Mouse (Mus musculus) ovary, postnatal 10 days (tissue): ENCODE results near the gene Utp20.
"Not testable (repeated sequence)": the region's sequence is repeated elsewhere in the genome, so short reads cannot be mapped to it uniquely, and the experiment has no call there.

Experiments used
- DNase-seq: peaks from one replicate; pipeline ENCODE4 v3.0.0; 2022; ENCODE audit warnings: low spot score

Utp20 gene

DNA sequence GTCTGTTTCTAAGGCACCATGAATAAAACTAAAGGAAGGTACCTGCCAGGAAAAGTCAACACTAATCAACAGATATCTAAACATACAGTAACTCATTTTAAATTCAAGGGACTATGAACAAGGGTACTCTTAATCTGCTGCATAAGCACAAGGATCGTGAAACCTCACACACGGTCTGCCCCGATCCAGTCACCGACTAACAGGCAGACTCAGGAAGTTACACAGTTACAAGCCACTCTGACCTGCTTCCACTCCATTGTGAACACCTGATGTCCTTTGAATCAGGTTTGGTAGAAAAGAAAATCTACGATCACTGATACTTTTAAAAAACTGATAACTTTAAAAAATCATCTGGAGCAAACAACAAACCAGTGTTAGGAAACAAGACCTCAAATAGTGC lies 42.7 kb downstream of the Utp20 start:
- no peak for DNase-seq

DNA sequence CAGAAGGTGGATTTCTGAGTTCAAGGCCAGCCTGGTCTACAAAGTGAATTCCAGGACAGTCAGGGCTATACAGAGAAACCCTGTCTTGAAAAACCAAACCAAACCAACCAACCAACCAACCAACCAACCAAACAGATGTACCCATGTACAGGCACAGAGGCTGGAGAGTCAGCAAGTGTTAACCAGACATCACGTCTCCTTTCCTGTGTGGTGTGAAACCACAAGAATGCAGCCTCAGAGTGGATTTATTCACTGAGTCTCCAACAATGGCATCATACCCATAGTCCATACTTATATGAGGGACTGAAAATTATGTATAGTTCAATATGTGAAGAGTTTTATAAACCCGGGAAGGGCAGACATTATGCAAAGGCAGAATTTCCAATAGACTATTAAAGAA lies 43.5 kb downstream of the Utp20 start:
- not testable (repeated sequence) for DNase-seq

- no peak for DNase-seq
These were observed 45.9 kb downstream of the Utp20 start for GRCm38 (mm10) chr10:88780716-88781115.

GRCm38 (mm10) chr10:88776206-88776605 lies 50.4 kb downstream of the Utp20 start:
- no peak for DNase-seq

GRCm38 (mm10) chr10:88772965-88773364 lies 53.6 kb downstream of the Utp20 start:
- not testable (repeated sequence) for DNase-seq

GRCm38 (mm10) chr10:88769676-88770075 lies 56.9 kb downstream of the Utp20 start:
- DNase-seq, result no peak

GRCm38 (mm10) chr10:88768961-88769360 lies 57.6 kb downstream of the Utp20 start:
- no peak for DNase-seq

GRCm38 (mm10) chr10:88765431-88766142 lies 61.0 kb downstream of the Utp20 start:
- no peak for DNase-seq

GRCm38 (mm10) chr10:88761524-88762212 lies 64.9 kb downstream of the Utp20 start:
- no peak for DNase-seq

GRCm38 (mm10) chr10:88741426-88741825 lies 85.2 kb downstream of the Utp20 start:
- DNase-seq, result no peak

- no peak for DNase-seq
These were observed 85.8 kb downstream of the Utp20 start for GRCm38 (mm10) chr10:88740781-88741180.

- no peak for DNase-seq
These were observed 86.8 kb downstream of the Utp20 start for GRCm38 (mm10) chr10:88739818-88740217.

GRCm38 (mm10) chr10:88739074-88739473 lies 87.5 kb downstream of the Utp20 start:
- DNase-seq, result not testable (repeated sequence)

DNA sequence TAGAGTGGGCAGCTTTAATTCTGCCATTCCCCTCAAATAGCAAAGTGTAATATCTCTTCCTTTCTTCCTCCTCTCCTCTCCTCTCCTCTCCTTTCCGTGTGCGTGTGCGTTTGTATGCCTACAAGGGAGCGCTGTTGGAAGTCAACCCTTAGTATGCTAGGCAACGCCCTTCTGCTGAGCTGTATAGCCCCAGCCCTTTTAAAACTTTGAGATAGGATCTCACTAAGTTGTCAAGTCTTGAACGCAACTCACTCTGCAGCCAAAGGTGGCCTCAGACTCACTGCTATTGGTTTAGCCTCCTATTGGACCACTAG lies 94.3 kb downstream of the Utp20 start:
- DNase-seq, result no peak

DNA sequence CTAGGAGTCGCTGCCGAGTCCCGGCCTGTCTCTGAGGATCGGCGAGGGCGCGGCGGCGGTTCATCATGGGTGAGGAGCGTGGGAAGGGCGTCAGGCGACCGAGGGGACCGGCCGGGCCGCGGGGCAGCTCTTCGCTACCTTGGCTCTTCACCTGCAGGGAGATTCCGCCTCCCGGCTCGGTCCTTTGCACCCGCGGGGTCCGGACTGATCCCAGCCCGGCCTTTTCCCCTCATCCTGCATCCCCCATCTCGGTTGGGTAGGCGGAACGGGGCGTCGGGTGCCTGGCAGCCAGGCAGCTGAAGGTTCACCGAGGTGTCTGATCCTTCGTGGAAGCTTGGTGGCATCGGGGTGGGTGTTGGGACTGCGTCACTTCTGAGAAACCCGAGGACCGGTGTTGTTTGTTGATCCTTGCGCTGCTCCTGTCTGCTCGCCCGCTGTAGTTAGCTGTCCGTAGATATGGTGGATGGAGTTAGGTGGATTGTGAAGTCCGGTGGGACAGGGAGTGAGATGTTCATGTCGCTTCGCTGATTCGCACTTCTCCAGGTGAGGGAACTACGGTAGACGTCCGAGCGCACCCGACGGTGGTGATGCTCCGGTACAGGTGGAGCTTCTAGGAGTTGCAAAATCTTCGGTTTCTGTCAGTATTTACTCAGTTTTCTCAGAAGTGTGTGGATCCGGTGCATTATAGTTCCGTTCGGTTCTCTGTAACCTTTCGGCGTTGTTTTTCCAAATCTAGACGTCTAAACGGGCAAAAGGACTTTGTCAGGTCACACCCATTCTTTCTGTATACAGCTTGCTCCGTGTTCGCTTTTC lies 94.9 kb downstream of the Utp20 start:
- no peak for DNase-seq

GRCm38 (mm10) chr10:88730571-88731495 lies 95.8 kb downstream of the Utp20 start, which contains the start of gene Arl1:
Gene Arl1, plus strand, starts transcription at chr10:88730858.
- peak; percentile 96 for DNase-seq

DNA sequence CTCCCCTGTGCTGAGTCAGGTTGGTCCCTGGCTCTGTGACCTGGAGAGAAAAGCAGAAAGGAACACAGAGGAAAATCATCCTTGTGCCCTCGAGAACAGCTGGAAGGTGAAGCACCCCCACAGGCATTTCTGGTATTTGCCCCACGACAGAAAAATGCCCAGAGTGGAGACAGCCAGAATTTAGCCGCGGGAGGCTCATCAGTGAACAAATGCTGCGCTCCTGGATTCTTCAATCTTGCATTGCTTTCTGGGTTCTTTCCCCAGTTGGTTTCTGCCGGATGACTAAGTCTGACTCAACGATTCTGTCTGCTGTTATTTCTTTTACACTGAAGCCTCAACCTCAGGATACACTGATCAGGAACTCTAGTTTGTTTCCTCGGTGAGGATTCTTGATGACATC lies 98.4 kb downstream of the Utp20 start:
- DNase-seq, result no peak

DNA sequence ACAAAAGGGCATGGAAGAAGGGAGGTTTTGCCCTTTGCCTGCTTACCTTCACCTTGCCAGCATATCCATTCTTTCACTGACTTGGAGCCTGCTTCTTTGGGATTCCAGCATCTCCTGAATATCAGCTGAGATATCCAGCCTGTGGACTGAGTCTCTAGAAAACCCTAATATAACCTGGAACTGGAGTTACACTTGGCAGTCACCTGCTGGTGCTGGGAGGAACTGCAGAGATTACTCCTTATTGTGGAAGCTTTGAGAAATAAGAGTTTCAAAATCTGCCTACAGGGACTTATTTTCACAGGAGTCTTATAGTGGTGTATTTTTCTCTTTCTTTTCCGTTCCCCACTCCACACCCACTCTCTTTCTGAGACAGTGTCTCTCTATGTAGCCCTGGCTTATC lies 99.5 kb downstream of the Utp20 start:
- no peak for DNase-seq

DNA sequence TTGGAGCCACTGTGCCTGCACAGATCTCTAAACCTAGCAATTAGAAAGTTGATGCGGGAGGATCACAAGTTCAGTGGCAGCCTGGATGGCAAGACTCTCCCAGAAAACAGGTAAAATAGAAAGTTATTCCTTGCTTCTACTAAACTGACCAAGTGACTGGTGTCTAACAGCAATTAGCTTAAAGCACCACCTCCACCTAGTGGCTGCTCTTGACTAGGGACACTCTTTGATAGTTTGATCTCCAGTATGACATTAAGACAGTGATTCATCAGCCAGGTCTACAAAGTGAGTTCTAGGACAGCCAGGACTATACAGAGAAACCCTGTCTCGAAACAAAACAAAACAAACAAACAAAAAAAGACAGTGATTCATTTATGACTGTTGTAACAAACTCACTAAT lies 101.3 kb downstream of the Utp20 start:
- no peak for DNase-seq

- DNase-seq, result no peak
These were observed 107.0 kb downstream of the Utp20 start for GRCm38 (mm10) chr10:88719618-88720017.

DNA sequence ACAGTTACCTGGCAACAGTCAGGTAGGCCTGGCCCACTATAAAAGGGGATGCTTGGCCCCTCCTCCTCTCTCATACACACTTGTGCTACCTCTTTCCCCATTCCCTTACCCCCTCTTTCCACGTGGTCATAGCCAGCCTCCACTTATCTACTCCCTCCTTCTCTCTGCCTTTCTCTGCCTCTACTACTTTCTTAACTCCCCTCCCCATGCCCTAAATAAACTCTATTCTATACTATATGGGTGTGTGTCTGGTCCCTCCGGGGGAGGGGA lies 108.9 kb downstream of the Utp20 start:
- DNase-seq, result no peak
